Mouse (Mus musculus) bone marrow, adult 2 months (tissue): Measurements from ENCODE around the gene Exoc4. TPM values are rescaled to one million over a fixed set of nuclear protein-coding genes. Genes with fewer than 3 reads are reported as not detected.

Experiments used
- H3K27ac ChIP-seq: fragments of 200-500 bp; 2 replicates; pipeline ENCODE4 v1.5.1; 2012; ENCODE audit warnings: low read depth, mild to moderate bottlenecking, control low read depth, inconsistent platforms, low read length; ENCODE audit not compliant: control insufficient read depth, poor library complexity, insufficient read depth
- H3K4me1 ChIP-seq: fragments of 200-500 bp; 2 replicates; pipeline ENCODE4 v1.6.1; 2011; ENCODE audit warnings: low read length; ENCODE audit not compliant: control insufficient read depth, insufficient read depth
- H3K4me3 ChIP-seq: fragments of 200-500 bp; replicated peaks from 2 replicates; pipeline ENCODE3; 2011; ENCODE audit warnings: mild to moderate bottlenecking, low read depth, low read length, control low read depth; ENCODE audit not compliant: control insufficient read depth
- CTCF ChIP-seq: fragments of 200-500 bp; IDR thresholded peaks from 2 replicates; pipeline ENCODE4 v1.5.1; 2011; ENCODE audit warnings: low read length, control low read depth; ENCODE audit not compliant: control insufficient read depth, insufficient read depth
- POLR2A ChIP-seq: fragments of 200-500 bp; IDR thresholded peaks from 2 replicates; pipeline ENCODE4 v1.6.1; 2011; ENCODE audit warnings: low read depth, mild to moderate bottlenecking, control low read depth, low read length, borderline replicate concordance; ENCODE audit not compliant: control insufficient read depth
- WGBS: fragments of 180-500 bp; shearing (Covaris S2); methylation state at CpG from one replicate; pipeline ENCODE4 v1.1.7; 2018; 5-methylcytosine and 5-hydroxymethylcytosine counted together
- polyA plus RNA-seq: library from polyadenylated mRNA; stranded (reverse); fragments of >200 nt; gene quantifications from 2 replicates; pipeline ENCODE4 v1.2.4, GENCODE M21; 2011; ENCODE audit warnings: low replicate concordance; ENCODE audit not compliant: missing spikeins, insufficient read depth, insufficient read length

Exoc4 gene
- polyA plus RNA-seq, 1 experiment, result 13.7 TPM

- WGBS, result 77% methylated on average over 4 of the region's 4 CpGs
- Histone ChIP-seq H3K4me1 (no peaks in the 10 kb centered on the region), H3K4me3 (no peak overlapping the region), H3K27ac (no peak overlapping the region)
- no peak for TF ChIP-seq CTCF
- TF ChIP-seq POLR2A, result no peak
Measured at GRCm38 (mm10) chr6:33551934-33552333, 303.0 kb downstream of the Exoc4 start.

- no peak for TF ChIP-seq CTCF
- no peak for TF ChIP-seq POLR2A
- no peaks in the 10 kb centered on the region for H3K4me1 ChIP-seq
- WGBS, result 81% methylated on average over 1 of the region's 1 CpGs
- H3K27ac ChIP-seq, result no peak overlapping the region
- no peak overlapping the region for H3K4me3 ChIP-seq
Measured at GRCm38 (mm10) chr6:33560925-33561324, 312.0 kb downstream of the Exoc4 start.

GRCm38 (mm10) chr6:33561911-33562310, 313.0 kb downstream of the Exoc4 start:
- TF ChIP-seq POLR2A, result no peak
- TF ChIP-seq CTCF, result no peak
- 89% methylated on average over 2 of the region's 2 CpGs for WGBS
- no peaks in the 10 kb centered on the region for H3K4me1 ChIP-seq
- no peak overlapping the region for H3K4me3 ChIP-seq
- no peak overlapping the region for H3K27ac ChIP-seq

GRCm38 (mm10) chr6:33575947-33576346, 327.1 kb downstream of the Exoc4 start:
- Histone ChIP-seq H3K4me3 (no peak overlapping the region), H3K27ac (no peak overlapping the region), H3K4me1 (no peaks in the 10 kb centered on the region)
- WGBS, result 54% methylated on average over 4 of the region's 4 CpGs
- TF ChIP-seq POLR2A (no peak), CTCF (no peak)

DNA sequence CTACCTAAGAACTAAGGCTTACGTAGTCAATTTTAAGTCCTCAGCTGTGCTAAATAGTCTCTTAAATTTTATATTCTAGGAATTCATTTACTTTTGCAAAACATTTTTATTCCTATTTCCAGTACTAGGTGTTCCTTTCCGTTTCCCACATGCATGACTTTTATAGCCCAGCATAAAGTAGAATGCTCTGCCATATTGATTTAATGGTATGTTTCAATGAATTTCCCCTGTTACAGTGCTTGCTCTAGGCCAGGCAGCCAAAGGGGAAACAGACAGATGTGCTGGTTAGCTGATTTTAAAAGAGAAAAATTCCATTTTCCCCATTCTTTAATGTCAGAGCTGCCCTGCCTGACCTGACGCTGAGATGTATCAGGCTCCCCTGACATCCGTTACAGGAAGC, 359.6 kb downstream of the Exoc4 start:
- no peak overlapping the region for H3K27ac ChIP-seq
- 89% methylated on average over 4 of the region's 4 CpGs for WGBS
- TF ChIP-seq POLR2A (no peak), CTCF (no peak)
- no peak overlapping the region for H3K4me3 ChIP-seq
- no peaks in the 10 kb centered on the region for H3K4me1 ChIP-seq

GRCm38 (mm10) chr6:33613978-33614377, 365.1 kb downstream of the Exoc4 start:
- TF ChIP-seq POLR2A (no peak), CTCF (no peak)
- 79% methylated on average over 1 of the region's 1 CpGs for WGBS
- H3K4me3 ChIP-seq, result no peak overlapping the region
- no peaks in the 10 kb centered on the region for H3K4me1 ChIP-seq
- no peak overlapping the region for H3K27ac ChIP-seq

DNA sequence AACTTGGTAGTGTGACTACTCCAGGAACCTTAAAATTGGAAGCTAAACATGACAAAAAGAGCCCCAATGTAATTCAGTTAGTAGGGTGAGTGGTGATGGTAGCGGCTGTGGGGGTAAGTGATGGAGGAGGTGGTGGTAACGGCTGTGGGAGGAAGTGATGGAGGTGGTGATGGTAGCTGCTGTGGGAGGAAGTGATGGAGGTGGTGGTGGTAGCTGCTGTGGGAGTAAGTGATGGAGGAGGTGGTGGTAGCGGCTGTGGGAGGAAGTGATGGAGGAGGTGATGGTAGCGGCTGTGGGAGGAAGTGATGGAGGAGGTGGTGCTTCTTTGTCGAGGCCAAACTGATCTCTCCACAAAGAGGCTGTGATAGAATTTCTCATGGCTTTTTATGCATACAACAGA, 369.7 kb downstream of the Exoc4 start:
- no peak overlapping the region for H3K27ac ChIP-seq
- TF ChIP-seq CTCF (no peak), POLR2A (no peak)
- 64% methylated on average over 5 of the region's 5 CpGs for WGBS
- H3K4me3 ChIP-seq, result no peak overlapping the region
- H3K4me1 ChIP-seq, result no peaks in the 10 kb centered on the region

DNA sequence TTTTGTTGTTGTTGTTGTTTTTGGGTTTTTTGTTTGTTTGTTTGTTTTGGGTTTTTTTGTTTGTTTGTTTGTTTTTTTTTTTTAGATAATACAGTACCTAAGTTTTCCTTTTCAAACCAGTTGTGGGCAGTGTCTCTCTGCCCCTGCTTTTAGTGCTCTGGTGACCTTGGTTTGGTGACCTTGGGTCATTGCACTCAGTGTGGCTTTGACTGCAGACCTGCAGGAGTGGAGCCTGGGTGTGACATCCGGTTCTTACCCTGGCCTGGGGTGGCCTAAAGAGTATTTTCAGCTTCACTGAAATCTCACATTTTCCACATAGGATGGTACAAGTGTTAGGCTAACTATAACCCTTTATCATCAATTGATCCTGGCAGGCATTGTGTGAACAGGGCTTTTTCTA, 371.8 kb downstream of the Exoc4 start:
- TF ChIP-seq CTCF (no peak), POLR2A (no peak)
- H3K27ac ChIP-seq, result no peak overlapping the region
- 72% methylated on average over 1 of the region's 1 CpGs for WGBS
- no peak overlapping the region for H3K4me3 ChIP-seq
- no peaks in the 10 kb centered on the region for H3K4me1 ChIP-seq

GRCm38 (mm10) chr6:33625931-33626330, 377.0 kb downstream of the Exoc4 start:
- Histone ChIP-seq H3K4me1 (no peaks in the 10 kb centered on the region), H3K4me3 (no peak overlapping the region), H3K27ac (no peak overlapping the region)
- TF ChIP-seq CTCF, result no peak
- no peak for TF ChIP-seq POLR2A

DNA sequence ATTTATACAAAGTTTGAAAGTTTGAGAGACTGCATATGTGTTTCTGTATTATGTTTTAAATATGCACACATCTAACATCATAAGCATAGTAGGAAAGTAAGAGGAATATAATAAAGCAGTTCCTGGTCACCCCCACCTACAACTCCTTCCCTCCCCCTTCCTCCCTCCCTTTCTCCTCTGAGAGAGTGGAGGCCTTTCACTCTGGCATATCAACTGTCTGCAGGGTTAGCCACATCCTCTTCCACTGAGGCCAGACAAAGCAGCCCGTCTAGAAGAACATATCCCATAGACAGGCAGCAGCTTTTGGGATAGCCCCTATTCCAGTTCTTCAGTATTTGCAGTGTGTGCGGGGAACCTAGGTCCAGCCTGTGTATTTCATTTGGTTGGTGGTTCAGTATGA, 382.2 kb downstream of the Exoc4 start:
- Histone ChIP-seq H3K27ac (no peak overlapping the region), H3K4me1 (no peaks in the 10 kb centered on the region), H3K4me3 (no peak overlapping the region)
- WGBS, result 56% methylated on average over 2 of the region's 2 CpGs
- TF ChIP-seq CTCF (no peak), POLR2A (no peak)
